Mouse (Mus musculus) midbrain, embryonic 14.5 days (tissue): ENCODE measurements around the gene Ldlrad3. TPM values are rescaled to one million over a fixed set of nuclear protein-coding genes. Genes with fewer than 3 reads are reported as not detected.

ENCODE experiments used
- ATAC-seq: fragments of 200-750 bp; cut with Nextera tagmentation; 2 replicates; pipeline ENCODE4 v1.8.0; 2017; ENCODE audit warnings: moderate number of reproducible peaks, moderate library complexity; ENCODE audit not compliant: low FRiP score, low TSS enrichment
- DNase-seq: peaks from one replicate; pipeline ENCODE4 v3.0.0-alpha.2; 2015
- H3K27ac ChIP-seq: fragments of 300-500 bp; sonication (generic); replicated peaks from 2 replicates; pipeline ENCODE4 v1.5.1; 2014; ENCODE audit warnings: mild to moderate bottlenecking, low read depth, low read length, moderate library complexity
- H3K27me3 ChIP-seq: fragments of 300-500 bp; sonication (generic); 2 replicates; pipeline ENCODE4 v1.6.1; 2014; ENCODE audit warnings: low read length, control low read depth, mixed read lengths; ENCODE audit not compliant: control insufficient read depth, insufficient read depth
- H3K36me3 ChIP-seq: fragments of 300-500 bp; sonication (generic); 2 replicates; pipeline ENCODE4 v1.6.1; 2014; ENCODE audit warnings: low read length, control low read depth; ENCODE audit not compliant: control insufficient read depth, insufficient read depth
- H3K4me1 ChIP-seq: fragments of 300-500 bp; sonication (generic); 2 replicates; pipeline ENCODE4 v1.6.1; 2014; ENCODE audit warnings: mild to moderate bottlenecking, antibody characterized with exemption, low read length, control low read depth; ENCODE audit not compliant: control insufficient read depth, insufficient read depth
- H3K4me2 ChIP-seq: fragments of 300-500 bp; sonication (generic); 2 replicates; pipeline ENCODE4 v1.6.1; 2014; ENCODE audit warnings: mild to moderate bottlenecking, low read length, moderate library complexity
- H3K4me3 ChIP-seq: fragments of 300-500 bp; sonication (generic); replicated peaks from 2 replicates; pipeline ENCODE4 v1.5.1; 2014; ENCODE audit warnings: low read depth, low read length
- H3K9ac ChIP-seq: fragments of 300-500 bp; sonication (generic); replicated peaks from 2 replicates; pipeline ENCODE4 v1.6.1; 2014; ENCODE audit warnings: mild to moderate bottlenecking, low read length, moderate library complexity
- H3K9me3 ChIP-seq: fragments of 300-500 bp; sonication (generic); 2 replicates; pipeline ENCODE4 v1.6.1; 2016; ENCODE audit warnings: low read length, control low read depth, mixed read lengths; ENCODE audit not compliant: control insufficient read depth
- WGBS: fragments of 180-500 bp; shearing (Covaris S2); extraction: QIAGEN DNeasy Blood & Tissue Kit; methylation state at CpG from one replicate; pipeline ENCODE4 v1.1.7; 2014; 5-methylcytosine and 5-hydroxymethylcytosine counted together
- polyA plus RNA-seq: library from polyadenylated mRNA; unstranded; fragments of >200 nt; fragmentation: Nextera tagmentation; extraction: Ambion mirVana; gene quantifications from 2 replicates; pipeline ENCODE4 v1.2.1, GENCODE M21; 2014

Ldlrad3 gene
- polyA plus RNA-seq, 1 experiment from 2014 or later = 34.0 TPM

GRCm38 (mm10) chr2:101966017-101966416, 220.2 kb downstream of the Ldlrad3 start:
- Histone ChIP-seq H3K9ac (no peak overlapping the region), H3K9me3 (no peaks in the 10 kb centered on the region), H3K27me3 (no peaks in the 10 kb centered on the region), H3K4me1 (peaks cover 43% of the 10 kb centered on the region), H3K36me3 (no peaks in the 10 kb centered on the region), H3K4me2 (no peak overlapping the region), H3K27ac (peak overlapping the region; percentile 38), H3K4me3 (no peak overlapping the region)
- no peak for ATAC-seq
- peak; percentile 38 for DNase-seq
- 42% methylated on average over 4 of the region's 4 CpGs for WGBS

DNA sequence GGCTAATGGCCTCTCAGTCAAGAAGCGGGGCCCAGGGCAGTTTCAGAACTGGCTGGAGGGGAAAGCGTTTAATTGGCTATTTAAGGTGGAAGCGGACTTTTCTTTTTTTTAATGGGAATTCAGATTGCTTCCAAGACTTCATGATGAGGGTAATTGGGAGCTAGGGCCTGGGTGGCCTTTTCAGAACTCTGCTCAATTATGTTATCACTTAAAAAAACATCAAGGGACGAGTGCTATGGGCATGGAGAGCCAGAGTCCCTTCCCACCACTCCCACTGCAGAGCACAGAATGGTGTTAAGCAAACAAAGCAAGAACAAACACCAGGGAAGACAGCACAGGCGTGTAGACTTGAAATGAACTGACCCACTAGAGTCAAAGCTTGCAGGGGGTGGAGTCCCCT, 220.7 kb downstream of the Ldlrad3 start:
- Histone ChIP-seq H3K9ac (no peak overlapping the region), H3K36me3 (no peaks in the 10 kb centered on the region), H3K4me1 (peaks cover 44% of the 10 kb centered on the region), H3K27ac (peak overlapping the region; percentile 38), H3K9me3 (no peaks in the 10 kb centered on the region), H3K4me3 (no peak overlapping the region), H3K27me3 (no peaks in the 10 kb centered on the region), H3K4me2 (no peak overlapping the region)
- DNase-seq (no peak), ATAC-seq (no peak)
- WGBS = 49% methylated on average over 5 of the region's 5 CpGs

GRCm38 (mm10) chr2:101963367-101963766, 222.8 kb downstream of the Ldlrad3 start:
- Histone ChIP-seq H3K27ac (no peak overlapping the region), H3K4me2 (no peak overlapping the region), H3K4me1 (peaks cover 42% of the 10 kb centered on the region), H3K27me3 (no peaks in the 10 kb centered on the region), H3K9ac (no peak overlapping the region), H3K4me3 (no peak overlapping the region), H3K36me3 (no peaks in the 10 kb centered on the region), H3K9me3 (no peaks in the 10 kb centered on the region)
- DNase-seq (no peak), ATAC-seq (no peak)
- WGBS = 59% methylated on average over 3 of the region's 3 CpGs

GRCm38 (mm10) chr2:101962349-101962748, 223.8 kb downstream of the Ldlrad3 start:
- Histone ChIP-seq H3K4me3 (no peak overlapping the region), H3K36me3 (no peaks in the 10 kb centered on the region), H3K4me2 (no peak overlapping the region), H3K27me3 (no peaks in the 10 kb centered on the region), H3K9ac (no peak overlapping the region; the same call in 1 of the 2 replicates), H3K4me1 (peaks cover 32% of the 10 kb centered on the region), H3K9me3 (no peaks in the 10 kb centered on the region), H3K27ac (no peak overlapping the region)
- ATAC-seq (no peak), DNase-seq (no peak)
- 65% methylated on average over 7 of the region's 7 CpGs for WGBS

DNA sequence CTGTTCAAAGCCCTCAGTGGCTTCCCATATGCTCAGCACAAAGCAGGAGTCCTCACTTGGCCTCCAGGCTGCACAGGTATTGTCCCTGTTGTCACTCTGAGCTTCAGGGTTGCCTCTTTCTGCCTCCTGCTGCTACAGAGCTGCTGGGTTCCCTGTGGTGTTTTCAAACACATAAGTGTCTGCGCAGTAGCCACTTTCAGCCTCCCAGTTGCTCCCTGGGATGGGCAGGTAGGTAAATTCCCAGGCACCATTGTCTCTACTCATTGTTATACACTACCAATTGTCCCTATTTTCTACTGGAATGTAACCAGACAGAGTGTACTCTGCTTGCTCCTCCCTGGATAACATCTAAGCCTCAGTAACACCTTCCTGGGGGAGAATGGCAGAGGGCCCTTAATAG, 224.8 kb downstream of the Ldlrad3 start:
- Histone ChIP-seq H3K4me2 (no peak overlapping the region), H3K9ac (no peak overlapping the region), H3K4me1 (peaks cover 27% of the 10 kb centered on the region), H3K36me3 (no peaks in the 10 kb centered on the region), H3K27ac (peak overlapping the region; percentile 56), H3K9me3 (no peaks in the 10 kb centered on the region), H3K27me3 (no peaks in the 10 kb centered on the region), H3K4me3 (no peak overlapping the region)
- no peak for ATAC-seq
- 61% methylated on average over 1 of the region's 1 CpGs for WGBS
- DNase-seq = no peak

GRCm38 (mm10) chr2:101960658-101961057, 225.5 kb downstream of the Ldlrad3 start:
- no peak for ATAC-seq
- Histone ChIP-seq H3K36me3 (no peaks in the 10 kb centered on the region), H3K27ac (peak overlapping the region; percentile 56), H3K9ac (no peak overlapping the region), H3K9me3 (no peaks in the 10 kb centered on the region), H3K4me1 (peaks cover 27% of the 10 kb centered on the region), H3K27me3 (no peaks in the 10 kb centered on the region), H3K4me3 (no peak overlapping the region), H3K4me2 (no peak overlapping the region)
- DNase-seq = peak; percentile 48
- WGBS = 47% methylated on average over 8 of the region's 8 CpGs

DNA sequence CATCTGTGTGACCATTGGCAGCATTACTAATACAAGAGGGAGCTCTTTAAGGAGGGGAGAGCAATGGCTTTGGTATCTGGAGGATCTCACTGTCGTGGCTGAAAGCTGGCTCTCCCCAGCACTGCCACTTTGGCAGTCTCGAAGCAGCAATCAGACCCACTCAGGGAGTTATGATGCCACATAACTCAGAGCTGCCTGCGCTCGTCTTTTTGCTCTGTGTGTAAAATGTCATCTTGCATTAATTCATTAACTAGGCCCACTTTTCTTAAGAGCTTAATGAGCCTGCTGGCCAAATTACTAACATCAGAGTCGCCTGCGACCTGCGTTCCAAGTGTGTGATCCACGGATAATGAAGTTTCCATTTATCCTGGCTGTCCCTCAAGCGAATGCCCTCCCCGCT, 230.1 kb downstream of the Ldlrad3 start:
- peak overlapping the region; percentile 37 for H3K27ac ChIP-seq
- H3K9ac ChIP-seq = no peak overlapping the region; the same call in 1 of the 2 replicates
- no peak overlapping the region for H3K4me3 ChIP-seq
- ATAC-seq (no peak), DNase-seq (no peak)
- H3K9me3 ChIP-seq = no peaks in the 10 kb centered on the region
- H3K4me2 ChIP-seq = no peak overlapping the region
- no peaks in the 10 kb centered on the region for H3K27me3 ChIP-seq
- 53% methylated on average over 10 of the region's 10 CpGs for WGBS
- peaks cover 13% of the 10 kb centered on the region; the same call in 1 of the 2 replicates for H3K4me1 ChIP-seq
- peaks cover 23% of the 10 kb centered on the region for H3K36me3 ChIP-seq

DNA sequence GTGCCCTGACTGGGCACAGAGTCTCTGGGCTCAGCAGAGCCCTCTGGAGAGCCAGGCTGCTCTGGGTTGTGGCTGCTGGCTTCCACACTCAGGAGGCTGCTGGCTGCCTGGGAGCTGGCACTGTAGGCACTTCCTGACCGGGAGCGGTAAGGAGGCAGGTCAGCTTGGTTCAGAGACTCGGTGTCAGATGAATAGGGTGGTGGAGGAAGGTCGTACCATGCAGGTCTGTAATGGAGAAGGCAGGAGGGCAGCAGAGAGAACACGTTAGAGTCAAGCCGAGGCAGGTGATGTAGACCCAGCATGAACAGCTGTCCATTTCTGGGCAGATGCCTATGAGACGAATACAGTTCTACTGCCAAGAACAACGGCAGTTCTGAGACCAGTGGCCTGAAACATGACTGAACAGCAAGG, 233.2 kb downstream of the Ldlrad3 start:
- ATAC-seq = no peak
- DNase-seq = no peak
- H3K9ac ChIP-seq = no peak overlapping the region

GRCm38 (mm10) chr2:101950716-101951520, 235.3 kb downstream of the Ldlrad3 start:
- no peak overlapping the region for H3K4me2 ChIP-seq
- WGBS = 65% methylated on average over 7 of the region's 7 CpGs
- no peak overlapping the region for H3K4me3 ChIP-seq
- H3K9ac ChIP-seq = no peak overlapping the region
- H3K4me1 ChIP-seq = 0 out of 2 replicates have a peak, but pooled peaks cover 6% of the 10 kb centered on the region
- H3K27ac ChIP-seq = no peak overlapping the region
- peaks cover 24% of the 10 kb centered on the region for H3K36me3 ChIP-seq
- ATAC-seq (no peak), DNase-seq (no peak)
- H3K27me3 ChIP-seq = no peaks in the 10 kb centered on the region
- H3K9me3 ChIP-seq = no peaks in the 10 kb centered on the region

More for the DNA sequence above, 233.2 kb downstream of the Ldlrad3 start:
- no peaks in the 10 kb centered on the region for H3K27me3 ChIP-seq
- no peak overlapping the region for H3K4me3 ChIP-seq
- WGBS = 96% methylated on average over 8 of the region's 8 CpGs
- H3K9me3 ChIP-seq = no peaks in the 10 kb centered on the region
- no peak overlapping the region for H3K4me2 ChIP-seq
- H3K4me1 ChIP-seq = 0 out of 2 replicates have a peak, but pooled peaks cover 13% of the 10 kb centered on the region
- peaks cover 24% of the 10 kb centered on the region for H3K36me3 ChIP-seq
- no peak overlapping the region for H3K27ac ChIP-seq
